ENCODE assay signal across 10 mouse cellular contexts in genomic region chr11:88559365-88559970, GRCm38 (mm10).
DNase-seq lines count a peak whose midpoint lies in the region; ATAC-seq and TF ChIP-seq lines count a peak whose summit lies in the region.
"Had no signal": no experiment of that assay in that cellular context is flagged by ENCODE, and none has a peak within 500 bp of the region (broad histone marks: within the 10 kb centered on the region; RNA-seq: fewer than 3 reads in every experiment).

No protein-coding gene starts in this region.

- no peak for TF ChIP-seq POLR2A in thymus, adult 2 months (IDR thresholded peaks at IDR 0.05; ENCODE audit: control insufficient read depth, extremely low read depth, insufficient read depth, low read length, poor library complexity)

- 0 out of 2 replicates have a peak overlapping the region, but pooled peaks have one; percentile 4 for H3K9ac ChIP-seq in kidney, embryonic 16.5 days (replicated peaks; ENCODE audit: low read length)
- H3K9ac ChIP-seq: lung, embryonic 15.5 days had no signal

- peak; percentile 47 for DNase-seq in gastrocnemius, adult 18-20 months (ENCODE audit: low spot score)
- DNase-seq in gastrocnemius, postnatal 4 days (ENCODE audit: low spot score in 2 of 2), result no peak
- DNase-seq in kidney, adult 11 months, result no peak
- DNase-seq in thymus, postnatal 14 days, result peak; percentile 62
- DNase-seq in thymus, adult 2 months, result no peak
- no peak for DNase-seq in cerebellum, postnatal 4 days (ENCODE audit: low spot score in 2 of 2)
- no peak for DNase-seq in adipocyte (ENCODE audit: low spot score)
- DNase-seq: gastrocnemius, postnatal 10 days had no signal

- H3K27me3 ChIP-seq in kidney, embryonic 16.5 days (ENCODE audit: insufficient read depth, low read length), result no peaks in the 10 kb centered on the region
- H3K27me3 ChIP-seq in thymus, adult 2 months (ENCODE audit: control insufficient read depth, insufficient read depth, low read length), result no peaks in the 10 kb centered on the region
- H3K27me3 ChIP-seq: lung, embryonic 15.5 days had no signal

- H3K36me3 ChIP-seq in kidney, embryonic 16.5 days (ENCODE audit: insufficient read depth, low read length), result no peaks in the 10 kb centered on the region; the same call in 1 of the 2 replicates
- H3K36me3 ChIP-seq in thymus, adult 2 months (ENCODE audit: control insufficient read depth, insufficient read depth, low read length), result no peaks in the 10 kb centered on the region
- H3K36me3 ChIP-seq: lung, embryonic 15.5 days had no signal

- no peak overlapping the region for H3K4me2 ChIP-seq in kidney, embryonic 16.5 days (replicated peaks; ENCODE audit: low read depth, low read length)
- H3K4me2 ChIP-seq: lung, embryonic 15.5 days had no signal

- no peak overlapping the region for H3K4me3 ChIP-seq in kidney, embryonic 16.5 days (ENCODE audit: low read length)
- no peak overlapping the region for H3K4me3 ChIP-seq in thymus, adult 2 months (ENCODE audit: control insufficient read depth, insufficient read depth, low read length)
- H3K4me3 ChIP-seq: lung, embryonic 15.5 days had no signal

- no peak for TF ChIP-seq CTCF in thymus, adult 2 months (IDR thresholded peaks at IDR 0.05; ENCODE audit: borderline replicate concordance, control insufficient read depth, extremely low read depth, insufficient read depth, low read length, poor library complexity)

- H3K27ac ChIP-seq in kidney, embryonic 16.5 days (ENCODE audit: low read length), result peak overlapping the region; percentile 81
- H3K27ac ChIP-seq in thymus, adult 2 months (ENCODE audit: control insufficient read depth, insufficient read depth, low read length), result no peak overlapping the region

- peaks cover 74% of the 10 kb centered on the region for H3K4me1 ChIP-seq in kidney, embryonic 16.5 days (ENCODE audit: insufficient read depth, low read length)
- H3K4me1 ChIP-seq in thymus, adult 2 months (replicated peaks; ENCODE audit: control insufficient read depth, insufficient read depth, low read length), result peaks cover 14% of the 10 kb centered on the region

- H3K9me3 ChIP-seq in kidney, embryonic 16.5 days (ENCODE audit: low read length), result no peaks in the 10 kb centered on the region
- H3K9me3 ChIP-seq: lung, embryonic 15.5 days had no signal

- 28% methylated on average over 10 of the region's 10 CpGs for WGBS in kidney, embryonic 16.5 days
- 68% methylated on average over 10 of the region's 10 CpGs for WGBS in thymus, adult 2 months

- ATAC-seq in kidney, embryonic 16.5 days (ENCODE audit: low FRiP score, low TSS enrichment), result no peak

Comparison
In these comparisons a context has a peak if more than half of its experiments do, and no peak if none do; other contexts are left out.
1. DNase-seq: peak in gastrocnemius, adult 18-20 months (single experiment) and thymus, postnatal 14 days (single experiment); none in gastrocnemius, postnatal 4 days (0 of 2), kidney, adult 11 months (single experiment), thymus, adult 2 months (single experiment), cerebellum, postnatal 4 days (0 of 2) and adipocyte (single experiment).